Mouse (Mus musculus): ENCODE measurements around the gene Cdca5. TPM values are rescaled to one million over a fixed set of nuclear protein-coding genes. Genes with fewer than 3 reads are reported as not detected.

The Cdca5 gene
- polyA plus RNA-seq, 1 experiment from 2014 or later = 39.0 TPM

GRCm38 (mm10) chr19:6067011-6067723, 17.6 kb upstream of the Cdca5 start:
- H3K9me3 ChIP-seq (ENCODE audit: control insufficient read depth, low read depth, low read length) = no peaks in the 10 kb centered on the region
- peak overlapping the region; percentile 49; the same call in 1 of the 2 replicates for H3K27ac ChIP-seq (ENCODE audit: low read length)
- H3K4me2 ChIP-seq (replicated peaks; ENCODE audit: low read depth, low read length) = peak overlapping the region; percentile 85
- peaks cover 15% of the 10 kb centered on the region for H3K4me1 ChIP-seq (ENCODE audit: control insufficient read depth, insufficient read depth, low read length)
- ATAC-seq (ENCODE audit: insufficient number of reproducible peaks, insufficient read depth, low FRiP score, low read depth) = peak; percentile 51; the same call in 1 of the 2 replicates
- peak overlapping the region; percentile 38 for H3K4me3 ChIP-seq (ENCODE audit: low read depth, low read length)
- 1% methylated on average over 30 of the region's 30 CpGs for WGBS
- H3K9ac ChIP-seq (replicated peaks; ENCODE audit: low read depth, low read length) = peak overlapping the region; percentile 40
- peaks cover 9% of the 10 kb centered on the region for H3K36me3 ChIP-seq (ENCODE audit: control insufficient read depth, insufficient read depth, low read length)
- no peaks in the 10 kb centered on the region for H3K27me3 ChIP-seq (ENCODE audit: control insufficient read depth, insufficient read depth, low read length)

GRCm38 (mm10) chr19:6067724-6068415, 16.9 kb upstream of the Cdca5 start, which contains the start of gene Tm7sf2:
TSS of gene Tm7sf2 (minus strand) at chr19:6068373.
- H3K4me2 ChIP-seq (replicated peaks; ENCODE audit: low read depth, low read length) = peak within 1 kb of the TSS; percentile 85
- H3K27me3 ChIP-seq (ENCODE audit: control insufficient read depth, insufficient read depth, low read length) = no peaks in the 10 kb centered on the region
- ATAC-seq (ENCODE audit: insufficient number of reproducible peaks, insufficient read depth, low FRiP score, low read depth) = peak; percentile 94
- peak within 1 kb of the TSS; percentile 40 for H3K9ac ChIP-seq (replicated peaks; ENCODE audit: low read depth, low read length)
- H3K27ac ChIP-seq (ENCODE audit: low read length) = peak within 1 kb of the TSS; percentile 74
- H3K9me3 ChIP-seq (ENCODE audit: control insufficient read depth, low read depth, low read length) = no peaks in the 10 kb centered on the region
- peaks cover 9% of the 10 kb centered on the region for H3K36me3 ChIP-seq (ENCODE audit: control insufficient read depth, insufficient read depth, low read length)
- H3K4me3 ChIP-seq (ENCODE audit: low read depth, low read length) = peak within 1 kb of the TSS; percentile 38
- peaks cover 8% of the 10 kb centered on the region for H3K4me1 ChIP-seq (ENCODE audit: control insufficient read depth, insufficient read depth, low read length)
- WGBS = 8% methylated on average over 33 of the region's 33 CpGs

GRCm38 (mm10) chr19:6068951-6069350, 15.8 kb upstream of the Cdca5 start:
- no peak overlapping the region for H3K9ac ChIP-seq (replicated peaks; ENCODE audit: low read depth, low read length)
- no peak overlapping the region for H3K4me2 ChIP-seq (replicated peaks; ENCODE audit: low read depth, low read length)
- no peaks in the 10 kb centered on the region for H3K27me3 ChIP-seq (ENCODE audit: control insufficient read depth, insufficient read depth, low read length)
- peaks cover 8% of the 10 kb centered on the region; the same call in 1 of the 2 replicates for H3K4me1 ChIP-seq (ENCODE audit: control insufficient read depth, insufficient read depth, low read length)
- 68% methylated on average over 4 of the region's 4 CpGs for whole genome bisulfite sequencing
- H3K4me3 ChIP-seq (ENCODE audit: low read depth, low read length) = no peak overlapping the region
- H3K9me3 ChIP-seq (ENCODE audit: control insufficient read depth, low read depth, low read length) = no peaks in the 10 kb centered on the region
- H3K36me3 ChIP-seq (ENCODE audit: control insufficient read depth, insufficient read depth, low read length) = peaks cover 14% of the 10 kb centered on the region
- ATAC-seq (ENCODE audit: insufficient number of reproducible peaks, insufficient read depth, low FRiP score, low read depth) = no peak
- no peak overlapping the region for H3K27ac ChIP-seq (ENCODE audit: low read length)

GRCm38 (mm10) chr19:6069851-6070250, 14.9 kb upstream of the Cdca5 start:
- Histone ChIP-seq H3K4me1 (ENCODE audit: control insufficient read depth, insufficient read depth, low read length) (peaks cover 8% of the 10 kb centered on the region; the same call in 1 of the 2 replicates), H3K27me3 (ENCODE audit: control insufficient read depth, insufficient read depth, low read length) (no peaks in the 10 kb centered on the region), H3K4me3 (ENCODE audit: low read depth, low read length) (no peak overlapping the region), H3K36me3 (ENCODE audit: control insufficient read depth, insufficient read depth, low read length) (peaks cover 18% of the 10 kb centered on the region), H3K27ac (ENCODE audit: low read length) (no peak overlapping the region), H3K9me3 (ENCODE audit: control insufficient read depth, low read depth, low read length) (no peaks in the 10 kb centered on the region), H3K4me2 (replicated peaks; ENCODE audit: low read depth, low read length) (no peak overlapping the region), H3K9ac (replicated peaks; ENCODE audit: low read depth, low read length) (no peak overlapping the region)
- WGBS = 92% methylated on average over 10 of the region's 10 CpGs
- ATAC-seq (ENCODE audit: insufficient number of reproducible peaks, insufficient read depth, low FRiP score, low read depth) = no peak

- H3K36me3 ChIP-seq (ENCODE audit: control insufficient read depth, insufficient read depth, low read length) = peaks cover 25% of the 10 kb centered on the region
- H3K4me1 ChIP-seq (ENCODE audit: control insufficient read depth, insufficient read depth, low read length) = peaks cover 8% of the 10 kb centered on the region; the same call in 1 of the 2 replicates
- no peak overlapping the region for H3K9ac ChIP-seq (replicated peaks; ENCODE audit: low read depth, low read length)
- no peak overlapping the region for H3K4me3 ChIP-seq (ENCODE audit: low read depth, low read length)
- H3K27ac ChIP-seq (ENCODE audit: low read length) = no peak overlapping the region
- ATAC-seq (ENCODE audit: insufficient number of reproducible peaks, insufficient read depth, low FRiP score, low read depth) = no peak
- H3K4me2 ChIP-seq (replicated peaks; ENCODE audit: low read depth, low read length) = no peak overlapping the region
- no peaks in the 10 kb centered on the region for H3K9me3 ChIP-seq (ENCODE audit: control insufficient read depth, low read depth, low read length)
- 92% methylated on average over 31 of the region's 31 CpGs for WGBS
- H3K27me3 ChIP-seq (ENCODE audit: control insufficient read depth, insufficient read depth, low read length) = no peaks in the 10 kb centered on the region
Measured at GRCm38 (mm10) chr19:6070571-6071250, 14.1 kb upstream of the Cdca5 start.

- no peak overlapping the region for H3K9ac ChIP-seq (replicated peaks; ENCODE audit: low read depth, low read length)
- ATAC-seq (ENCODE audit: insufficient number of reproducible peaks, insufficient read depth, low FRiP score, low read depth) = no peak
Measured at GRCm38 (mm10) chr19:6071261-6071660, 13.5 kb upstream of the Cdca5 start.

GRCm38 (mm10) chr19:6073889-6074288, 10.9 kb upstream of the Cdca5 start:
- Histone ChIP-seq H3K4me1 (ENCODE audit: control insufficient read depth, insufficient read depth, low read length) (peaks cover 7% of the 10 kb centered on the region; the same call in 1 of the 2 replicates), H3K9ac (replicated peaks; ENCODE audit: low read depth, low read length) (no peak overlapping the region), H3K27ac (ENCODE audit: low read length) (no peak overlapping the region), H3K36me3 (ENCODE audit: control insufficient read depth, insufficient read depth, low read length) (peaks cover 25% of the 10 kb centered on the region), H3K4me3 (ENCODE audit: low read depth, low read length) (no peak overlapping the region), H3K9me3 (ENCODE audit: control insufficient read depth, low read depth, low read length) (no peaks in the 10 kb centered on the region), H3K27me3 (ENCODE audit: control insufficient read depth, insufficient read depth, low read length) (no peaks in the 10 kb centered on the region), H3K4me2 (replicated peaks; ENCODE audit: low read depth, low read length) (no peak overlapping the region)
- ATAC-seq (ENCODE audit: insufficient number of reproducible peaks, insufficient read depth, low FRiP score, low read depth) = no peak
- WGBS = 93% methylated on average over 5 of the region's 5 CpGs

More at GRCm38 (mm10) chr19:6071261-6071660, 13.5 kb upstream of the Cdca5 start:
- 92% methylated on average over 19 of the region's 19 CpGs for whole genome bisulfite sequencing
- Histone ChIP-seq H3K27me3 (ENCODE audit: control insufficient read depth, insufficient read depth, low read length) (no peaks in the 10 kb centered on the region), H3K27ac (ENCODE audit: low read length) (no peak overlapping the region), H3K4me2 (replicated peaks; ENCODE audit: low read depth, low read length) (no peak overlapping the region), H3K36me3 (ENCODE audit: control insufficient read depth, insufficient read depth, low read length) (peaks cover 25% of the 10 kb centered on the region), H3K4me3 (ENCODE audit: low read depth, low read length) (no peak overlapping the region), H3K9me3 (ENCODE audit: control insufficient read depth, low read depth, low read length) (no peaks in the 10 kb centered on the region), H3K4me1 (ENCODE audit: control insufficient read depth, insufficient read depth, low read length) (peaks cover 13% of the 10 kb centered on the region; the same call in 1 of the 2 replicates)
